Mouse (Mus musculus) small intestine, adult 2 months (tissue): ENCODE measurements around the gene Fgd3. TPM values are rescaled to one million over a fixed set of nuclear protein-coding genes. Genes with fewer than 3 reads are reported as not detected.

Source experiments
- H3K27ac ChIP-seq: fragments of 200-500 bp; 2 replicates; pipeline ENCODE4 v1.5.1; 2012; ENCODE audit warnings: low read depth, low read length, control low read depth, inconsistent platforms; ENCODE audit not compliant: insufficient read depth
- H3K27me3 ChIP-seq: fragments of 200-500 bp; 2 replicates; pipeline ENCODE4 v1.6.1; 2012; ENCODE audit warnings: mild to moderate bottlenecking, moderate library complexity, low read length, inconsistent platforms; ENCODE audit not compliant: control insufficient read depth, insufficient read depth
- H3K36me3 ChIP-seq: fragments of 200-500 bp; 2 replicates; pipeline ENCODE4 v1.6.1; 2012; ENCODE audit warnings: mild to moderate bottlenecking, low read length, control low read depth, inconsistent platforms; ENCODE audit not compliant: control insufficient read depth, insufficient read depth
- H3K4me1 ChIP-seq: fragments of 200-500 bp; 2 replicates; pipeline ENCODE4 v1.6.1; 2012; ENCODE audit warnings: low read length, inconsistent platforms, mixed read lengths; ENCODE audit not compliant: control insufficient read depth, insufficient read depth, insufficient read length
- H3K4me3 ChIP-seq: fragments of 200-500 bp; 2 replicates; pipeline ENCODE4 v1.5.1; 2012; ENCODE audit warnings: low read depth, mild to moderate bottlenecking, control low read depth, inconsistent platforms, low read length, moderate library complexity
- CTCF ChIP-seq: fragments of 200-500 bp; IDR thresholded peaks from 2 replicates; pipeline ENCODE4 v1.5.1; 2012; ENCODE audit warnings: low read depth, mild to moderate bottlenecking, control low read depth, inconsistent platforms, low read length, moderate library complexity, mixed read lengths; ENCODE audit not compliant: insufficient replicate concordance, insufficient read length; ENCODE audit errors: extremely low read depth
- POLR2A ChIP-seq: fragments of 200-500 bp; IDR thresholded peaks from 2 replicates; pipeline ENCODE4 v1.6.1; 2012; ENCODE audit warnings: low read depth, mild to moderate bottlenecking, control low read depth, inconsistent platforms, low read length, moderate library complexity
- WGBS: fragments of 180-500 bp; shearing (Covaris S2); methylation state at CpG from one replicate; pipeline ENCODE4 v1.1.7; 2018; 5-methylcytosine and 5-hydroxymethylcytosine counted together
- polyA plus RNA-seq: library from polyadenylated mRNA; depleted of rRNA; stranded (reverse); fragments of >200 nt; gene quantifications from 2 replicates; pipeline ENCODE4 v1.2.3, GENCODE M21; 2012; rRNA removed

The Fgd3 gene
- polyA plus RNA-seq, 1 experiment: 2.2 TPM

DNA sequence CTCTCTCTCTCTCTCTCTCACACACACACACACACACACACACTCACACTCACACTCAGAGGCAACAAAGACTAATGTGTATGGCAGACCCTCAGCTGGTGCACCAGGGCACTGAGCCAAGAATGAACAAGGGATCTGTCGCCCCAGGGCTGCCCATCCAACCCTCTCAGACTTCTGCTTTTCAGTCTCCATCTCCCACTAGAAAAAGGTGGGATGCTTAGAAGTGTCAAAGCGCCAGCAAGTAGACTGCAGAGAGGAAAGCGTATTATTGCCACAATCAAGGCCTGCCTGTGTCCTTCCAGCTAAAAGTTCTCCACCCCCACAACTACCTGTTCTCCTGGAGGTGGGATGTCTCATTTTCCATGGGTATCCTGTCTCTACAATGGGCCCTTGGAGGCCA, 105.7 kb downstream of the Fgd3 start:
- Histone ChIP-seq H3K4me1 (peaks cover 14% of the 10 kb centered on the region), H3K36me3 (no peaks in the 10 kb centered on the region), H3K4me3 (peak overlapping the region; percentile 1; the same call in 1 of the 2 replicates), H3K27me3 (no peaks in the 10 kb centered on the region), H3K27ac (no peak overlapping the region)
- 84% methylated on average over 3 of the region's 3 CpGs for WGBS
- TF ChIP-seq POLR2A (no peak), CTCF (no peak)

DNA sequence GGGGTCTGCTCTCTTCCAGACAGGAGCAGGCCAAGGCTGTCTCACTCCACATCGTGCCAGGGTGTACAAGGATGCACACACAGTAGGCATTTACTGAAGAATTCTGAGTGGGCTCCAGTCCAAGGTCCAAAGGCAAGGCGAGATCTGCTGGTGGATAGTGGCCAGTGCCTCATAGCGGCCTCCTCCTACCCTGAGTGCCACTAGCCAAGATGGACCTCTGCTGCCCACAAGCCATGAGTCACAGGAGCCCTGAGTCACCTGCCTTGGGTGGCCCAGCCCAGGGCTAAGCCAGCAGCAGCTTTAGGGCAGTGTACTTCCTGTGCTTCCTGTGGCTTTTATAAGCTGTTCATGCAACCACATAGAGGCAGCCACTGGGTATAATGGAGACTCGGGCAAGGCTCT, 106.6 kb downstream of the Fgd3 start:
- 56% methylated on average over 4 of the region's 4 CpGs for WGBS
- Histone ChIP-seq H3K4me3 (no peak overlapping the region), H3K27me3 (no peaks in the 10 kb centered on the region), H3K4me1 (peaks cover 14% of the 10 kb centered on the region), H3K36me3 (no peaks in the 10 kb centered on the region), H3K27ac (peak overlapping the region; percentile 38; the same call in 1 of the 2 replicates)
- TF ChIP-seq CTCF (no peak), POLR2A (no peak)

DNA sequence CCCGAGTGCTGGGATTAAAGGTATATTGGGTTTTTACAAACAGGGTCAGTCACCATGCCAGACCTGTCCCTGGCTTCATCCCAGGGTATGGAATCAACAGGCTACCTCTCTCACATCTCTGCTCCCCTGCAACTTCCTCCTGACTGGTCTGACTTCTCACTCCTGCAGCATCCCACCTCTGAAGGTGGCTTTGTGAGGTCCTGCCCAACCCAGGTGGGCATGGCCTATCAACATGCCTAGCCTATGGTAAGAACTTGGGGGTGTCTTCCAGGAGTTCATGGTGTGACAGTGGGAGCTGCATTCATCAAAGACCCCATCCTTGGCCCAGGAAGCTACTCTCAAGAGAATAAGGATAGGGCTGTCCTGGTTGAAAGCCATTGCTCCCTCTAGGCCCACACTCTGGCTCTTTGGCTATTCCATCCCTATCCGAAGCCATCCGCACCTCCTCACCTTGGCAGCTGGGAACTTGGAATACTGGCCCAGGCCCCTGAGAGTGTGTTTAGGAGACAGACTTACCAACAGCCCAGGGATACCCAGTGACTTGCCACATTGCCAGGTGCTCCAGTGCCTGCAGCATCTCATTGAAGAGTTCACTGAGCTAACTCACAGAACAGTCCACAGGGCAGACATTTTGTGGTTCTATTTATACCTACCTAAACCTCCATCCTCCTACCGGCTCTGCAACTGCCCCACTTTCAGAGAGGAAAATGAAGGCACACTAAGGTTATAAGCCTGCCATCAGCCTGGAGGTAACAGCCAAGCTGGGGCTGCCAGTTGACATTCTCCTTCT, 107.2 kb downstream of the Fgd3 start:
- H3K4me3 ChIP-seq: no peak overlapping the region
- peaks cover 14% of the 10 kb centered on the region for H3K4me1 ChIP-seq
- H3K27ac ChIP-seq: peak overlapping the region; percentile 9; the same call in 1 of the 2 replicates
- H3K36me3 ChIP-seq: 0 out of 2 replicates have a peak, but pooled peaks cover 2% of the 10 kb centered on the region
- 92% methylated on average over 4 of the region's 4 CpGs for WGBS
- no peaks in the 10 kb centered on the region for H3K27me3 ChIP-seq
- TF ChIP-seq POLR2A (no peak), CTCF (no peak)

Other genes starting within 250 kb of the Fgd3 start
- 18.4 and 19.5 TPM in 2 replicates for gene Wnk2, start 172.3 kb downstream of the Fgd3 start, polyA plus RNA-seq
- gene Ninj1, start 132.8 kb downstream of the Fgd3 start, polyA plus RNA-seq: 53.6 and 84.7 TPM in 2 replicates
- gene Card19, start 104.3 kb downstream of the Fgd3 start, polyA plus RNA-seq: 107 and 237 TPM in 2 replicates
- 3.2 and 5.1 TPM in 2 replicates for gene Susd3, start 71.6 kb downstream of the Fgd3 start, polyA plus RNA-seq
- 7.9 and 10.0 TPM in 2 replicates for gene Bicd2, start 21.3 kb upstream of the Fgd3 start, polyA plus RNA-seq
- gene Ippk, start 100.9 kb upstream of the Fgd3 start, polyA plus RNA-seq: 2.6 TPM in 2 replicates
- gene Tes3-ps, start 173.0 kb upstream of the Fgd3 start, polyA plus RNA-seq: not detected in 2 replicates
- gene Ecm2, start 184.5 kb upstream of the Fgd3 start, polyA plus RNA-seq: 0.17 and 0.19 TPM in 2 replicates
- gene Aspn, start 224.1 kb upstream of the Fgd3 start, polyA plus RNA-seq: 0.06 and 0.18 TPM in 2 replicates